Mouse (Mus musculus): Measurements from ENCODE around the gene Slc16a3. TPM values are rescaled to one million over a fixed set of nuclear protein-coding genes. Genes with fewer than 3 reads are reported as not detected.
A peak's percentile ranks its signal among the peaks of the same experiment; 100 is the strongest.

Slc16a3 gene
- polyA plus RNA-seq, 2 experiments = 36.4 to 69.5 TPM

DNA sequence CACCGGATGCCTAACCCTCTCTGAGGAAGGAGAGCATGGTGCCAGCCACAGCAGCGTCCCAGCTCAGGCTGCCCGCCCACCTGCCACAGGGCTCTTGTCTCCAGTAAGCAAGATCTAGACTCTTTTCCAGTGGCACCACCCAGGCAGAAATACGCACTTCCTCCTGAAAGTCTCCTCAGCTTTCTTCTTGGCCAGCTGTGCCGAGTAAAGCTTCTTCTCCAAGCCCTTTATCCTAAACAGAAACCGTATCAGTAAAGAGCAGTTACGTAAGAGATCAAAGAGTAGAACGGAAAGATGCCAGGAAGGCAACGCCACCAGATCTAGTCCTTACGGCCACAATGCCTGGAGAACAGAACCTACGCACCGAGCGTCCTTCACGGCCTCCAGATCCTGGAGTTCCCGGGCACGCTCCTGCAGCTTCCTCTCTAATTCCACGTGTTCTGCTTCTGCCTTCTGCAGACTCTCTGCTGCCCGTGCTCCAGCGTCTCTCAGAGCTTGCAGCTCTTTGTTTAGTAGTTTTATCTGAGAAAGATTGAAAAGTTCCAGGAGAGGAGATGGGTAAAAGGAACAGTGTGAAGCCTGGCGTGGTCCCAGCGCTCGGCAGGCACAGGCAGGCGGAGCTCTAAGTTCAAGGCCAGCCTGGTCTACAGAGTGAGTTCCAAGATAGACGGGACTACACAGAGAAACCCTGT lies 45.0 kb upstream of the Slc16a3 start:
- Histone ChIP-seq H3K4me2 (replicated peaks; ENCODE audit: low read depth, low read length, severe bottlenecking) (no peak overlapping the region), H3K4me3 (replicated peaks; ENCODE audit: low read length) (no peak overlapping the region), H3K9me3 (ENCODE audit: control insufficient read depth, low read length) (no peaks in the 10 kb centered on the region), H3K36me3 (ENCODE audit: control insufficient read depth, insufficient read depth, low read length) (peaks cover 17% of the 10 kb centered on the region; the same call in 1 of the 2 replicates), H3K27ac (replicated peaks; ENCODE audit: low read depth, low read length) (no peak overlapping the region), H3K4me1 (ENCODE audit: control insufficient read depth, insufficient read depth, low read length) (no peaks in the 10 kb centered on the region), H3K27me3 (ENCODE audit: control insufficient read depth, insufficient read depth, low read length) (no peaks in the 10 kb centered on the region), H3K9ac (ENCODE audit: low read depth, low read length, severe bottlenecking) (no peak overlapping the region)
- DNase-seq (ENCODE audit: low spot score) (no peak), ATAC-seq (ENCODE audit: low FRiP score, low read depth) (no peak)
- no peak for TF ChIP-seq POLR2A (IDR thresholded peaks at IDR 0.05; ENCODE audit: borderline replicate concordance, extremely low read depth, insufficient read depth, insufficient read length)
- 79% methylated on average over 24 of the region's 24 CpGs for WGBS

DNA sequence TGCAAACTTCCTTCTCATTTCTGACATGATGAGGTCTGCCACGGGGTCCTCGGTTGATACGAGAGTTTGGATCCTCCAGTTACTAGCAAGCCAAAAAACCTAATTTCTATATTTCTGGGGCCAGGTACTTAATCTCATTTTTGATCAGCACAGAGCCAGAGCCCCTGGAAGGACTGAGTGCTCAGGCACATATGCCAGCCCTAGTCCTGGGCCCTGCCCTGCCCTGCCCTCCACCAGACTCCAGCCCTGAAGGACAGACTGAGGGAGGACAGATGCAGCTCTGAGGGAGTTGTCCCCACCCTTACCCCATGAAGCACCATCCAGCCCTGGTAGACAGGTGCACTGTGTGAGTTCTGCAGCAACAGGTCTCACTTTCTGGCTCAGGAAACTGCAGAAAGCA lies 43.7 kb upstream of the Slc16a3 start:
- TF ChIP-seq POLR2A (IDR thresholded peaks at IDR 0.05; ENCODE audit: borderline replicate concordance, extremely low read depth, insufficient read depth, insufficient read length) = no peak
- Histone ChIP-seq H3K27ac (replicated peaks; ENCODE audit: low read depth, low read length) (no peak overlapping the region), H3K36me3 (ENCODE audit: control insufficient read depth, insufficient read depth, low read length) (peaks cover 17% of the 10 kb centered on the region; the same call in 1 of the 2 replicates), H3K4me3 (replicated peaks; ENCODE audit: low read length) (no peak overlapping the region), H3K9me3 (ENCODE audit: control insufficient read depth, low read length) (no peaks in the 10 kb centered on the region), H3K27me3 (ENCODE audit: control insufficient read depth, insufficient read depth, low read length) (no peaks in the 10 kb centered on the region), H3K9ac (ENCODE audit: low read depth, low read length, severe bottlenecking) (no peak overlapping the region), H3K4me1 (ENCODE audit: control insufficient read depth, insufficient read depth, low read length) (no peaks in the 10 kb centered on the region), H3K4me2 (replicated peaks; ENCODE audit: low read depth, low read length, severe bottlenecking) (no peak overlapping the region)
- ATAC-seq (ENCODE audit: low FRiP score, low read depth) = no peak
- WGBS = 95% methylated on average over 3 of the region's 3 CpGs
- no peak for DNase-seq (ENCODE audit: low spot score)

DNA sequence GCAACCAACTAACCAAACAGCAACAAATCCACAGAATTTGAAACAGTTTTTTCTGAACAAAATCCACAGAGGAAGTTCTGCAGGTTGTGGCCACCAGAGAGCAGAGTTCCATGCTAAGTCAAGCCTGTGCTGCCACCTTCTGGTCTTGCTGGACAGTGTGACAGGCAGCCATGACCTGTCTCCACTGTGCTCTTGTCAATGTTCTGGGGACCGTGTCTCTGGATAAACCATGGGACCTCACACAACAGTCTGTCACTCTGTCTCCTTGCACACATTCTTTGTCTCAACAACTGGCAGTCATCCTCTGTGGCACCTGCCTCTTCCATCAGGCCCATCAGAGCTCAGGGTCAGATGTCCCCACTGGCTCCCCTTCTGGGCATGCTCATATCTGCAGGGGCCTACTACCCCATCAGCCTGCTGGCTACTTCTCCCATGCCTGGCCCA lies 42.8 kb upstream of the Slc16a3 start:
- H3K27ac ChIP-seq (replicated peaks; ENCODE audit: low read depth, low read length) = no peak overlapping the region
- H3K27me3 ChIP-seq (ENCODE audit: control insufficient read depth, insufficient read depth, low read length) = no peaks in the 10 kb centered on the region
- TF ChIP-seq POLR2A (IDR thresholded peaks at IDR 0.05; ENCODE audit: borderline replicate concordance, extremely low read depth, insufficient read depth, insufficient read length) = no peak
- no peak overlapping the region for H3K9ac ChIP-seq (ENCODE audit: low read depth, low read length, severe bottlenecking)
- H3K4me2 ChIP-seq (replicated peaks; ENCODE audit: low read depth, low read length, severe bottlenecking) = no peak overlapping the region
- H3K4me1 ChIP-seq (ENCODE audit: control insufficient read depth, insufficient read depth, low read length) = no peaks in the 10 kb centered on the region
- WGBS = 19% methylated on average over 1 of the region's 1 CpGs
- ATAC-seq (ENCODE audit: low FRiP score, low read depth) (peak; percentile 82), DNase-seq (ENCODE audit: low spot score) (peak; percentile 79)
- no peak overlapping the region for H3K4me3 ChIP-seq (replicated peaks; ENCODE audit: low read length)
- H3K36me3 ChIP-seq (ENCODE audit: control insufficient read depth, insufficient read depth, low read length) = peaks cover 14% of the 10 kb centered on the region; the same call in 1 of the 2 replicates
- H3K9me3 ChIP-seq (ENCODE audit: control insufficient read depth, low read length) = no peaks in the 10 kb centered on the region

DNA sequence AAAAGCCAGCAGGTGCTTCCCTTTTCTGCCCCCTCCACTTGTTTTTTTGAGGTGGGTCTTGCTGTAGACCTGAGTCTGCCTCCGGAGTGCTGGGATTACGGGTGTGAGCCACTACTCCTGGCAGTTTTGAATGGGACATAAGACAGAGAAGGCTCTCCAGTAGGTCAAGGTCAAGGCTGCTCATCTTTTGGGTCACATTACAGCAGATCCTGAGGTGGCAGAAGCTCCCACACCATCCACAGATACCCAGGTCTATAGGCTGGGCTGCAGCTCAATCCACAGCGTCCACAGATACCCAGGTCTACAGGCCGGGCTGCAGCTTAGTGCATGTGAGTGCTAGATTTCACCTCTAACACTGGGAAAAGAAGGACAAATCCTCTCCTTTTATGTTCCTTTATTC lies 34.5 kb upstream of the Slc16a3 start:
- no peaks in the 10 kb centered on the region for H3K9me3 ChIP-seq (ENCODE audit: control insufficient read depth, low read length)
- no peaks in the 10 kb centered on the region for H3K4me1 ChIP-seq (ENCODE audit: control insufficient read depth, insufficient read depth, low read length)
- H3K9ac ChIP-seq (ENCODE audit: low read depth, low read length, severe bottlenecking) = no peak overlapping the region
- WGBS = 95% methylated on average over 4 of the region's 4 CpGs
- H3K4me2 ChIP-seq (replicated peaks; ENCODE audit: low read depth, low read length, severe bottlenecking) = no peak overlapping the region
- TF ChIP-seq POLR2A (IDR thresholded peaks at IDR 0.05; ENCODE audit: borderline replicate concordance, extremely low read depth, insufficient read depth, insufficient read length) = no peak
- H3K36me3 ChIP-seq (ENCODE audit: control insufficient read depth, insufficient read depth, low read length) = peaks cover 11% of the 10 kb centered on the region; the same call in 1 of the 2 replicates
- DNase-seq (ENCODE audit: low spot score) = no peak
- no peaks in the 10 kb centered on the region for H3K27me3 ChIP-seq (ENCODE audit: control insufficient read depth, insufficient read depth, low read length)
- no peak overlapping the region for H3K27ac ChIP-seq (replicated peaks; ENCODE audit: low read depth, low read length)
- ATAC-seq (ENCODE audit: low FRiP score, low read depth) = no peak
- H3K4me3 ChIP-seq (replicated peaks; ENCODE audit: low read length) = no peak overlapping the region

DNA sequence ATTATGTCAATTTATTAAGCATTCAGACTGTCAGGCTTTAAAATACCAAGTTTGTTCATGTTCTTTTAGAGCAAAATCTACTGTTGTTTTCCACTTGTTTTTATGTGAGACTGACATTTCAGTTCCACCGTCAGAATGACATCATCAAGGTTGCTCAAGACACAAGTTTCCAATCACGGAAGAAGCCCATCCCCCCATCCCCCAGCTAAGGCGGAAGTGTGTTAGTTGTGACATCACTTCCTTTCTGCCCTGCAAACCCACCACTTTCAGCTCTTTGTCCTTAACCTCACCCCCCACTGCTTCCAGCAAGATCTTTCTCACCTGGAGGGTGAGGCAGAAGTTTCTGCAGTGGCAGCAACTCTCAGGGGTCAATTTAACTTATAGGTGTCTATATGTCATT lies 31.8 kb upstream of the Slc16a3 start:
- Histone ChIP-seq H3K27me3 (ENCODE audit: control insufficient read depth, insufficient read depth, low read length) (no peaks in the 10 kb centered on the region), H3K36me3 (ENCODE audit: control insufficient read depth, insufficient read depth, low read length) (peaks cover 28% of the 10 kb centered on the region; the same call in 1 of the 2 replicates), H3K4me1 (ENCODE audit: control insufficient read depth, insufficient read depth, low read length) (no peaks in the 10 kb centered on the region), H3K4me3 (replicated peaks; ENCODE audit: low read length) (no peak overlapping the region), H3K9ac (ENCODE audit: low read depth, low read length, severe bottlenecking) (no peak overlapping the region), H3K4me2 (replicated peaks; ENCODE audit: low read depth, low read length, severe bottlenecking) (no peak overlapping the region), H3K9me3 (ENCODE audit: control insufficient read depth, low read length) (no peaks in the 10 kb centered on the region), H3K27ac (replicated peaks; ENCODE audit: low read depth, low read length) (no peak overlapping the region)
- ATAC-seq (ENCODE audit: low FRiP score, low read depth) (no peak), DNase-seq (ENCODE audit: low spot score) (peak; percentile 6)
- no peak for TF ChIP-seq POLR2A (IDR thresholded peaks at IDR 0.05; ENCODE audit: borderline replicate concordance, extremely low read depth, insufficient read depth, insufficient read length)
- 63% methylated on average over 3 of the region's 3 CpGs for WGBS
